Mouse (Mus musculus): ENCODE measurements around the gene Ms4a4c. TPM values are rescaled to one million over a fixed set of nuclear protein-coding genes. Genes with fewer than 3 reads are reported as not detected.

Ms4a4c gene
- 0.47 TPM in 1 of 2 replicates, not detected in the other for total RNA-seq (2014; rRNA removed)
- polyA plus RNA-seq (2015; fragmentation: Nextera tagmentation; extraction: Ambion mirVana): 0.20 TPM in 1 of 2 replicates, not detected in the other

DNA sequence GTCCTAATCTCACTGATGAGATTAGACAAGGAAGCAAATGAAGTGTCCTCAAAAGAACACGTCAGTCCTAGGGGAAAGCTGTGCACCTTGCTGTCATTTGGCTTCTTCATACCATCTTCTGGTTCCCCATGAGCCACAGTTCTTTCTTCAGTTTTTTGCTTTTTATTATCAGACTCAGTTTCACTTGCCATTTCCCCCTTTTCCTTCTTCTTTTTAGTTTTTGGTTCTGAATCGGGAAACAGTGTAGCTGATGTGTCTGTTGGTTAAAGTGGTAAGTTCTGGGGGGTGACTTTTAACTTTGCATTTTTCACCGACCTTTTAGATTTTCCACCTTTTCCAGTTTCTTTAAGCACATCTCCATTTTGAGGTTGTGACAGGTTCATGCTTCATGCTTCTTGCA lies at the start of gene Ms4a4c:
TSS of gene Ms4a4c (plus strand) at position 244 of the 400 bp plus-strand sequence.
- no peak for ATAC-seq (ENCODE audit: low FRiP score)
- no peaks in the 10 kb centered on the region for H3K27me3 ChIP-seq (ENCODE audit: insufficient read depth, low read length)
- DNase-seq (ENCODE audit: low spot score): no peak
- no peaks in the 10 kb centered on the region for H3K4me1 ChIP-seq (ENCODE audit: insufficient read depth, low read length)
- H3K4me3 ChIP-seq (ENCODE audit: low read depth, low read length): no peak within 1 kb of the TSS
- no peak for TF ChIP-seq CTCF (IDR thresholded peaks at IDR 0.05)
- H3K4me2 ChIP-seq (ENCODE audit: low read depth, low read length, poor library complexity, severe bottlenecking): no peak within 1 kb of the TSS
- no peaks in the 10 kb centered on the region for H3K9me3 ChIP-seq (ENCODE audit: low read length)
- H3K27ac ChIP-seq (ENCODE audit: low read depth, low read length): no peak within 1 kb of the TSS
- no peaks in the 10 kb centered on the region for H3K36me3 ChIP-seq (ENCODE audit: insufficient read depth, low read length)
- 87% methylated on average over 3 of the region's 3 CpGs for WGBS
- no peak within 1 kb of the TSS for H3K9ac ChIP-seq (replicated peaks; ENCODE audit: low read length, poor library complexity, severe bottlenecking)

GRCm38 (mm10) chr19:11355730-11356129 lies 48.8 kb upstream of the Ms4a4c start:
- H3K9me3 ChIP-seq (ENCODE audit: low read length): no peaks in the 10 kb centered on the region
- no peaks in the 10 kb centered on the region for H3K36me3 ChIP-seq (ENCODE audit: insufficient read depth, low read length)
- no peak overlapping the region for H3K27ac ChIP-seq (ENCODE audit: low read depth, low read length)
- no peak overlapping the region for H3K4me2 ChIP-seq (ENCODE audit: low read depth, low read length, poor library complexity, severe bottlenecking)
- 87% methylated on average over 7 of the region's 7 CpGs for WGBS
- no peak for ATAC-seq (ENCODE audit: low FRiP score)
- no peak overlapping the region for H3K9ac ChIP-seq (replicated peaks; ENCODE audit: low read length, poor library complexity, severe bottlenecking)
- no peak for TF ChIP-seq CTCF (IDR thresholded peaks at IDR 0.05)
- H3K4me1 ChIP-seq (ENCODE audit: insufficient read depth, low read length): no peaks in the 10 kb centered on the region
- DNase-seq (ENCODE audit: low spot score): no peak
- no peak overlapping the region for H3K4me3 ChIP-seq (ENCODE audit: low read depth, low read length)
- no peaks in the 10 kb centered on the region for H3K27me3 ChIP-seq (ENCODE audit: insufficient read depth, low read length)

- WGBS: 63% methylated on average over 3 of the region's 3 CpGs
- peak; percentile 19 for DNase-seq (ENCODE audit: low spot score)
- ATAC-seq (ENCODE audit: low FRiP score): no peak
- no peaks in the 10 kb centered on the region for H3K36me3 ChIP-seq (ENCODE audit: insufficient read depth, low read length)
- peak; percentile 72 for TF ChIP-seq CTCF (IDR thresholded peaks at IDR 0.05)
- no peak overlapping the region for H3K27ac ChIP-seq (ENCODE audit: low read depth, low read length)
- H3K4me2 ChIP-seq (ENCODE audit: low read depth, low read length, poor library complexity, severe bottlenecking): no peak overlapping the region
- H3K9me3 ChIP-seq (ENCODE audit: low read length): no peaks in the 10 kb centered on the region
- H3K4me3 ChIP-seq (ENCODE audit: low read depth, low read length): no peak overlapping the region
- no peak overlapping the region for H3K9ac ChIP-seq (replicated peaks; ENCODE audit: low read length, poor library complexity, severe bottlenecking)
- H3K4me1 ChIP-seq (ENCODE audit: insufficient read depth, low read length): no peaks in the 10 kb centered on the region
- H3K27me3 ChIP-seq (ENCODE audit: insufficient read depth, low read length): no peaks in the 10 kb centered on the region
These were observed 44.5 kb upstream of the Ms4a4c start for GRCm38 (mm10) chr19:11360106-11360505.

- TF ChIP-seq CTCF (IDR thresholded peaks at IDR 0.05): no peak
- no peaks in the 10 kb centered on the region for H3K36me3 ChIP-seq (ENCODE audit: insufficient read depth, low read length)
- H3K9me3 ChIP-seq (ENCODE audit: low read length): no peaks in the 10 kb centered on the region
- no peak for ATAC-seq (ENCODE audit: low FRiP score)
- no peak overlapping the region for H3K4me2 ChIP-seq (ENCODE audit: low read depth, low read length, poor library complexity, severe bottlenecking)
- no peak overlapping the region for H3K4me3 ChIP-seq (ENCODE audit: low read depth, low read length)
- H3K4me1 ChIP-seq (ENCODE audit: insufficient read depth, low read length): no peaks in the 10 kb centered on the region
- H3K27me3 ChIP-seq (ENCODE audit: insufficient read depth, low read length): no peaks in the 10 kb centered on the region
- H3K9ac ChIP-seq (replicated peaks; ENCODE audit: low read length, poor library complexity, severe bottlenecking): no peak overlapping the region
- DNase-seq (ENCODE audit: low spot score): no peak
- no peak overlapping the region for H3K27ac ChIP-seq (ENCODE audit: low read depth, low read length)
These were observed 42.6 kb upstream of the Ms4a4c start for GRCm38 (mm10) chr19:11362002-11362401.

DNA sequence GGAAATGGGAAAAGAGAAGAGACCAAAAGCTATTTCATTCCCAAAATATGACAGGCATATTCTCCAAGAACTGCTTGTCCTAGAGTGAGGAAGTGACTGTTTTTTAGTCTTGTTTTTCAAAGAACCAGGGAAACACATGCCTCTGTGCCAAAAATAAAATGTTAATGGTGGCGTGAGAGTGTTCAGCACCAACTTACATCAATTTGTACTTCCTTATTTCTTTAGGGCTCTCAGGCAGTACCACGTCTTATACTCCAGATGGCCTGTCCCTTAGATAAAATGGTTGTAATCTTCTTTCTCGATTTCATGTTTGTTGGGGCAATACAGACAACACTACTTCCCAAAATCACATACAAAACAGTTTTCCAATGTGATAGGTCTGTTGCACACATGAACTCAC lies 36.3 kb upstream of the Ms4a4c start:
- Histone ChIP-seq H3K4me3 (ENCODE audit: low read depth, low read length) (no peak overlapping the region), H3K4me1 (ENCODE audit: insufficient read depth, low read length) (no peaks in the 10 kb centered on the region), H3K27me3 (ENCODE audit: insufficient read depth, low read length) (no peaks in the 10 kb centered on the region), H3K27ac (ENCODE audit: low read depth, low read length) (no peak overlapping the region), H3K9ac (replicated peaks; ENCODE audit: low read length, poor library complexity, severe bottlenecking) (no peak overlapping the region), H3K4me2 (ENCODE audit: low read depth, low read length, poor library complexity, severe bottlenecking) (no peak overlapping the region), H3K36me3 (ENCODE audit: insufficient read depth, low read length) (no peaks in the 10 kb centered on the region), H3K9me3 (ENCODE audit: low read length) (no peaks in the 10 kb centered on the region)
- WGBS: 79% methylated on average over 3 of the region's 3 CpGs
- no peak for DNase-seq (ENCODE audit: low spot score)
- no peak for TF ChIP-seq CTCF (IDR thresholded peaks at IDR 0.05)
- ATAC-seq (ENCODE audit: low FRiP score): no peak

GRCm38 (mm10) chr19:11371181-11371580 lies 33.4 kb upstream of the Ms4a4c start:
- H3K9ac ChIP-seq (replicated peaks; ENCODE audit: low read length, poor library complexity, severe bottlenecking): no peak overlapping the region
- no peak for ATAC-seq (ENCODE audit: low FRiP score)
- no peaks in the 10 kb centered on the region for H3K27me3 ChIP-seq (ENCODE audit: insufficient read depth, low read length)
- H3K27ac ChIP-seq (ENCODE audit: low read depth, low read length): no peak overlapping the region
- H3K9me3 ChIP-seq (ENCODE audit: low read length): no peaks in the 10 kb centered on the region
- H3K4me2 ChIP-seq (ENCODE audit: low read depth, low read length, poor library complexity, severe bottlenecking): no peak overlapping the region
- no peaks in the 10 kb centered on the region for H3K36me3 ChIP-seq (ENCODE audit: insufficient read depth, low read length)
- DNase-seq (ENCODE audit: low spot score): no peak
- TF ChIP-seq CTCF (IDR thresholded peaks at IDR 0.05): no peak
- no peak overlapping the region for H3K4me3 ChIP-seq (ENCODE audit: low read depth, low read length)
- no peaks in the 10 kb centered on the region for H3K4me1 ChIP-seq (ENCODE audit: insufficient read depth, low read length)
